Mouse (Mus musculus) lung, embryonic 14.5 days (tissue): ENCODE data around the gene Nkrf. TPM values are rescaled to one million over a fixed set of nuclear protein-coding genes. Genes with fewer than 3 reads are reported as not detected.

Experiments used
- ATAC-seq: fragments of 200-750 bp; cut with Nextera tagmentation; 2 replicates; pipeline ENCODE4 v1.8.0; 2017; ENCODE audit warnings: mild to moderate bottlenecking, moderate TSS enrichment, moderate library complexity; ENCODE audit not compliant: insufficient read depth
- DNase-seq: peaks from one replicate; pipeline ENCODE4 v3.0.0-alpha.2; 2015
- H3K27ac ChIP-seq: fragments of 300-500 bp; sonication (generic); 2 replicates; pipeline ENCODE4 v1.5.1; 2014; ENCODE audit warnings: low read depth, mild to moderate bottlenecking, moderate library complexity
- H3K27me3 ChIP-seq: fragments of 300-500 bp; sonication (generic); 2 replicates; pipeline ENCODE4 v1.6.1; 2014; ENCODE audit warnings: low read length, control low read depth; ENCODE audit not compliant: insufficient read depth
- H3K36me3 ChIP-seq: fragments of 300-500 bp; sonication (generic); 2 replicates; pipeline ENCODE4 v1.6.1; 2014; ENCODE audit warnings: control low read depth; ENCODE audit not compliant: insufficient read depth
- H3K4me1 ChIP-seq: fragments of 300-500 bp; sonication (generic); 2 replicates; pipeline ENCODE4 v1.6.1; 2014; ENCODE audit warnings: antibody characterized with exemption, control low read depth; ENCODE audit not compliant: insufficient read depth
- H3K4me2 ChIP-seq: fragments of 300-500 bp; sonication (generic); 2 replicates; pipeline ENCODE4 v1.6.1; 2014; ENCODE audit warnings: mild to moderate bottlenecking
- H3K4me3 ChIP-seq: fragments of 300-500 bp; sonication (generic); 2 replicates; pipeline ENCODE4 v1.5.1; 2014; ENCODE audit warnings: low read depth, low read length
- H3K9ac ChIP-seq: fragments of 300-500 bp; sonication (generic); 2 replicates; pipeline ENCODE4 v1.6.1; 2014
- H3K9me3 ChIP-seq: fragments of 300-500 bp; sonication (generic); 2 replicates; pipeline ENCODE4 v1.6.1; 2016; ENCODE audit warnings: low read depth, low read length, control low read depth
- CTCF ChIP-seq: IDR thresholded peaks from 2 replicates; pipeline ENCODE4 v1.5.1; 2016; ENCODE audit warnings: antibody characterized with exemption, low read depth
- WGBS: fragments of 180-500 bp; shearing (Covaris S2); extraction: QIAGEN DNeasy Blood & Tissue Kit; methylation state at CpG from one replicate; pipeline ENCODE4 v1.1.7; 2014; 5-methylcytosine and 5-hydroxymethylcytosine counted together
- polyA plus RNA-seq: library from polyadenylated mRNA; unstranded; fragments of >200 nt; fragmentation: Nextera tagmentation; extraction: Ambion mirVana; gene quantifications from 2 replicates; pipeline ENCODE4 v1.2.1, GENCODE M21; 2014

Nkrf gene
- polyA plus RNA-seq = 2.8 and 2.9 TPM in 2 replicates

DNA sequence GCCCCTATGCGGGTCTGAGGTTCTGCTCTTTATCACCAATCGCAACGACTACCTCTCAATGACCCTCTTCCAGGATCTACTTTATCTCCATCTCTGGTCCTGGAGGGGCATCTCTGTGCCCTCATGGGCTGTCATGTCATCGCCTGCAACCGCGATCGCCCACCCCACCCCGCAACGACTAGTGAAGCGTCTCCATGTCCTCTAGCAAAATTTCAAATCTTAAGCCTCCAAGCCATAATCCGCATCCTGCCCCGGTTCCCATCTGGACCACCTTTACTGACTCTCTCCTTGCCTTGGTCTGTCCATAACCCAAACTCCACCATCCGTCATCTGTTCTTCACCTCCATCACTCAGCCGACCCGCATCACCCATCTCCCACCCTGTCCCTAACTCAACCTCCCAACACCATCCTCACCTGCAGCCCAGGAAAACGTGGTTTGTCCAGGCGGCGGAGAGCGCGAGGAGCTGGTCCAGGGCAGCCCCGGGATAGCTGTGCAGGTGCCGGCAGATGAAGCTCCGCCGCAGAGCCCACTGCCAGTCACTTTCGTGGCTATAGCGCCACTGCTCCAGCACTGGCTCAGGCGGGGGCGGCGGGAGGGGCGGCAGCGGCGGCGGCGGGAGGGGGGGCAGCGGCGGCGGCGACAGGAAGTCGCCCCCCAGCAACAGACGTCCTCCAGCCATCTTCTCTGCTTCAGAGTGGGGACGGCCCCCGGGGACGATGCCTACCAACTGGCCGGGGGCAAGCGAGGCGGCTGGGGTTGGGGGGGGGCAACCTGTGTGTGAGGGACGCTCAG is at the start of gene Nkrf:
Gene Nkrf (minus strand): TSS at position 579 of the 794 bp plus-strand sequence.
- 11% methylated on average over 37 of the region's 47 CpGs for WGBS
- Histone ChIP-seq H3K4me3 (peak within 1 kb of the TSS; percentile 54), H3K9ac (peak within 1 kb of the TSS; percentile 60), H3K27ac (peak within 1 kb of the TSS; percentile 58; the same call in 1 of the 2 replicates), H3K27me3 (no peaks in the 10 kb centered on the region), H3K4me2 (peak within 1 kb of the TSS; percentile 70), H3K9me3 (no peaks in the 10 kb centered on the region), H3K4me1 (no peaks in the 10 kb centered on the region), H3K36me3 (no peaks in the 10 kb centered on the region)
- peak; percentile 72 for ATAC-seq
- TF ChIP-seq CTCF = no peak
- DNase-seq = peak; percentile 31

- no peak overlapping the region for H3K4me2 ChIP-seq
- DNase-seq = peak; percentile 23
- no peak overlapping the region for H3K9ac ChIP-seq
- no peak for ATAC-seq
- WGBS = 65% methylated on average over 3 of the region's 3 CpGs
- no peak overlapping the region for H3K27ac ChIP-seq
- no peak overlapping the region for H3K4me3 ChIP-seq
- no peaks in the 10 kb centered on the region for H3K9me3 ChIP-seq
- TF ChIP-seq CTCF = no peak
- peaks cover 3% of the 10 kb centered on the region; the same call in 1 of the 2 replicates for H3K4me1 ChIP-seq
- no peaks in the 10 kb centered on the region for H3K36me3 ChIP-seq
- no peaks in the 10 kb centered on the region for H3K27me3 ChIP-seq
Measured at GRCm38 (mm10) chrX:36941106-36941505, 38.4 kb upstream of the Nkrf start.

DNA sequence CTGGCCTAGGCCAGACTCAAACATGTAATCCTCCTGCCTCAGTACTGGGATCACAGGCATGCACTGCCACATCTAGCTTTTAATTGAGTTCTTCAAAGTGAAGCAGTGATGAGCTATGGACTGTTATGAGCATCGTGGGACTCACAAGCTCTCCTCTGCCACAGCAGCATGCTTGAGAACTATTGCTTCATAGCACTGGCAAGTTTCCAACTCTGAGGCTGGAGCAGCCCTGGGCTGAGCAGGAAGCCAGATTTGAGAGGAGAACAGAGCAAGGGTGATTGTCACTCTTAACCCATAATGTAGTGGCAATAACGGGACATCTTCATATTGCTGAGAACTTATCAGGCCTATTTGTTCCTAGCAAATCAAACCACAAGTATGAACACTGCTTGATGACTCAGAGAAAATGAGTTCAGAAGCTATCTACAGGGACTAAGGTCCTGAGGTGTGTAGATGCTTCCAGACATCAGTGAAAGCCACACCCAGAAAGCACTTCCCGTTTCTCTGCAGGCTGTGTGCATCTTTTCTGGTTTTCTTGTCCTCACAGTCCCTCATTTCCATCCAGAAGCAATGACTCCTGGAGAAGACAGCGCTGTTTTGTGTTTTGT is 37.2 kb upstream of the Nkrf start:
- Histone ChIP-seq H3K27ac (peak overlapping the region; percentile 18; the same call in 1 of the 2 replicates), H3K9me3 (no peaks in the 10 kb centered on the region), H3K4me1 (peaks cover 3% of the 10 kb centered on the region; the same call in 1 of the 2 replicates), H3K4me3 (no peak overlapping the region), H3K36me3 (no peaks in the 10 kb centered on the region), H3K27me3 (no peaks in the 10 kb centered on the region), H3K4me2 (no peak overlapping the region), H3K9ac (no peak overlapping the region)
- DNase-seq = peak; percentile 92
- ATAC-seq = peak; percentile 97
- no peak for TF ChIP-seq CTCF
- WGBS = 50% methylated on average over 4 of the region's 4 CpGs

- H3K27ac ChIP-seq = no peak overlapping the region
- no peak for DNase-seq
- 57% methylated on average over 7 of the region's 7 CpGs for WGBS
- no peak overlapping the region for H3K9ac ChIP-seq
- H3K27me3 ChIP-seq = no peaks in the 10 kb centered on the region
- no peak overlapping the region for H3K4me2 ChIP-seq
- H3K4me3 ChIP-seq = no peak overlapping the region
- TF ChIP-seq CTCF = no peak
- no peak for ATAC-seq
- peaks cover 3% of the 10 kb centered on the region; the same call in 1 of the 2 replicates for H3K4me1 ChIP-seq
- no peaks in the 10 kb centered on the region for H3K36me3 ChIP-seq
- H3K9me3 ChIP-seq = no peaks in the 10 kb centered on the region
Measured at GRCm38 (mm10) chrX:36935326-36935966, 32.7 kb upstream of the Nkrf start.

- peak; percentile 43; the same call in 1 of the 2 replicates for TF ChIP-seq CTCF
- no peak overlapping the region for H3K4me2 ChIP-seq
- H3K36me3 ChIP-seq = no peaks in the 10 kb centered on the region
- no peaks in the 10 kb centered on the region for H3K4me1 ChIP-seq
- ATAC-seq (no peak), DNase-seq (peak; percentile 42)
- 50% methylated on average over 1 of the region's 1 CpGs for WGBS
- H3K27me3 ChIP-seq = no peaks in the 10 kb centered on the region
- no peak overlapping the region for H3K9ac ChIP-seq
- no peak overlapping the region for H3K4me3 ChIP-seq
- H3K27ac ChIP-seq = no peak overlapping the region
- H3K9me3 ChIP-seq = no peaks in the 10 kb centered on the region
Measured at GRCm38 (mm10) chrX:36930574-36930973, 27.9 kb upstream of the Nkrf start.

DNA sequence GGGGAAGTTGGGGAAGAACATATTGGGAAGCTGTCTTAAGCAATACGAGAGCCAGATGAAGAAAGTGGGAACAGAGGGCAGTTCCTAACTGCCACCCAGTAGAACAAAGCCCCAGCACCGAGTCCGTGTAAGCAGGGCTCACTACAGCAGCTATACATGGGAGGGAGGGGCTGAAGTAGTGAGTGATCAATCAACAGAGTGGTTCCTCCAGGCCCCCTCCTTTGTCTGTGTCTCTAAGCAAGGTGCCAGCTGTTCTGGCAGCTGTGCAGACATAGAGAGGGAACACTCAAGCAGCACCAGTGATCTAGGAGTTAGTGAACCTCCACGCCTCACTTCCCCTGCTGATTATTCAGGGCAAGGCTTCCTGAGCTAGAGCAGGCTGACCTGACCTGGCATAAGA is 27.0 kb upstream of the Nkrf start:
- no peak overlapping the region for H3K9ac ChIP-seq
- H3K27me3 ChIP-seq = no peaks in the 10 kb centered on the region
- H3K9me3 ChIP-seq = no peaks in the 10 kb centered on the region
- no peak overlapping the region for H3K4me3 ChIP-seq
- ATAC-seq (no peak), DNase-seq (no peak)
- no peak for TF ChIP-seq CTCF
- no peak overlapping the region for H3K27ac ChIP-seq
- H3K4me2 ChIP-seq = no peak overlapping the region
- H3K4me1 ChIP-seq = no peaks in the 10 kb centered on the region
- no peaks in the 10 kb centered on the region for H3K36me3 ChIP-seq
- 64% methylated on average over 4 of the region's 4 CpGs for WGBS

DNA sequence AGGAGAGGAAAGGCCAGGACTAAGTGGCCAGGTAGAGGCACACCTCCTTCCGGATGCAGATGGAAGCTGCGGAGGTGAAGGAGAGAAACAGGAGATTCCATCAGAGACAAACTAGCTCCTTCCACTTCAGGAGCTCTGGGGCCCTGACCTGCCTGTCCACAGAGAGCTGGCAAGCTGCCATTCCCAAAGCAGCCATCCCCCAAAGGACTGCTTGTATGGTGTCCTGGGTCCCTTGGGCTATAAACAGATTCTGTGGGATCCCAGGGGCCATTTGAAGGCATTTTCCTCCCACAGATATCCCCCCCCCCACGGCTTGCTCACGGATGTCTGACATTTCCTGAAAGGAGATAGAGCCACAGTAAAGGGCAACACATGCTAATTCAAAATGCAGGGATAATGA is 26.1 kb upstream of the Nkrf start:
- Histone ChIP-seq H3K9me3 (no peaks in the 10 kb centered on the region), H3K27ac (no peak overlapping the region), H3K4me2 (no peak overlapping the region), H3K36me3 (no peaks in the 10 kb centered on the region), H3K27me3 (no peaks in the 10 kb centered on the region), H3K4me1 (no peaks in the 10 kb centered on the region), H3K9ac (no peak overlapping the region), H3K4me3 (no peak overlapping the region)
- no peak for TF ChIP-seq CTCF
- ATAC-seq (no peak), DNase-seq (no peak)
- WGBS = 77% methylated on average over 4 of the region's 4 CpGs
